Mouse (Mus musculus) adrenal gland, postnatal 4 days (tissue): Measurements from ENCODE around the gene Maea. TPM values are rescaled to one million over a fixed set of nuclear protein-coding genes. Genes with fewer than 3 reads are reported as not detected.
A peak's percentile ranks its signal among the peaks of the same experiment; 100 is the strongest.
"Not testable (repeated sequence)": the region's sequence is repeated elsewhere in the genome, so short reads cannot be mapped to it uniquely, and the experiment has no call there.

ENCODE experiments used
- DNase-seq, 2 experiments: peaks; one replicate each; pipeline ENCODE4 v3.0.0; 2021 to 2022; ENCODE audit warnings: low spot score in 2 of 2, mixed read lengths in 2 of 2
- long read RNA-seq, 2 experiments: library from polyadenylated mRNA; stranded (forward); transcript quantifications; one replicate each; pipeline ENCODE4 v2.0.0; 2021
- total RNA-seq, 2 experiments: library from RNA; stranded (reverse); gene quantifications; 2 replicates each; pipeline ENCODE4 v1.2.3; 2021

The Maea gene
- total RNA-seq = 100 to 1,000 TPM; 110 to 114 TPM
- long read RNA-seq, experiment 1, transcript Maea-201 (9 exons, 2,193 nt) = major isoform, 118 of 141 reads
- long read RNA-seq, experiment 1, partial matches to known transcripts = 15 of 141 reads
- long read RNA-seq, experiment 1, other reads (novel, unspliced or antisense) = 7 of 141 reads
- long read RNA-seq, experiment 2, transcript Maea-201 (9 exons, 2,193 nt) = major isoform, 194 of 230 reads
- long read RNA-seq, experiment 2, partial matches to known transcripts = 18 of 230 reads
- long read RNA-seq, experiment 2, other reads (novel, unspliced or antisense) = 17 of 230 reads

GRCm38 (mm10) chr5:33335273-33335976, at the start of gene Maea:
Gene Maea (plus strand): TSS chr5:33335509.
- DNase-seq = peak; percentile 83 to 91

- no peak for DNase-seq
These were observed 41.4 kb upstream of the Maea start for GRCm38 (mm10) chr5:33293796-33294430.

GRCm38 (mm10) chr5:33297164-33297563, 38.1 kb upstream of the Maea start:
- DNase-seq = no peak

- DNase-seq = no peak
These were observed 33.5 kb upstream of the Maea start for GRCm38 (mm10) chr5:33301801-33302200.

- no peak for DNase-seq
These were observed 24.4 kb upstream of the Maea start for GRCm38 (mm10) chr5:33310704-33311462.

- no peak for DNase-seq
These were observed 23.1 kb upstream of the Maea start for GRCm38 (mm10) chr5:33312192-33312591.

- no peak for DNase-seq
These were observed 10.8 kb upstream of the Maea start for GRCm38 (mm10) chr5:33324491-33324890.

- DNase-seq = no peak
These were observed 682 bp upstream of the Maea start for GRCm38 (mm10) chr5:33334381-33335272.

GRCm38 (mm10) chr5:33335977-33336360, 660 bp downstream of the Maea start:
- peak in 1 of 2 experiments; percentile 9 for DNase-seq

- DNase-seq = no peak
These were observed 1.9 kb downstream of the Maea start for GRCm38 (mm10) chr5:33337206-33337605.

GRCm38 (mm10) chr5:33341165-33341564, 5.9 kb downstream of the Maea start:
- DNase-seq = no peak

GRCm38 (mm10) chr5:33342248-33342647, 6.9 kb downstream of the Maea start:
- DNase-seq = not testable (repeated sequence)

GRCm38 (mm10) chr5:33342821-33343220, 7.5 kb downstream of the Maea start:
- no peak for DNase-seq

- DNase-seq = no peak
These were observed 8.3 kb downstream of the Maea start for GRCm38 (mm10) chr5:33343571-33343970.

GRCm38 (mm10) chr5:33344070-33344469, 8.8 kb downstream of the Maea start:
- DNase-seq = no peak

GRCm38 (mm10) chr5:33347620-33348019, 12.3 kb downstream of the Maea start:
- DNase-seq = no peak

- no peak for DNase-seq
These were observed 13.9 kb downstream of the Maea start for GRCm38 (mm10) chr5:33349205-33349604.

GRCm38 (mm10) chr5:33349706-33350105, 14.4 kb downstream of the Maea start:
- no peak for DNase-seq

GRCm38 (mm10) chr5:33351556-33352272, 16.4 kb downstream of the Maea start:
- no peak for DNase-seq

- DNase-seq = no peak
These were observed 16.9 kb downstream of the Maea start for GRCm38 (mm10) chr5:33352273-33352645.
